Mouse (Mus musculus) liver, embryonic 14.5 days (tissue): Measurements from ENCODE around the gene Mybpc2. TPM values are rescaled to one million over a fixed set of nuclear protein-coding genes. Genes with fewer than 3 reads are reported as not detected.

Source experiments
- ATAC-seq: fragments of 200-750 bp; cut with Nextera tagmentation; 2 replicates; pipeline ENCODE4 v1.8.0; 2017; ENCODE audit warnings: moderate number of reproducible peaks, mild to moderate bottlenecking, moderate library complexity; ENCODE audit not compliant: insufficient read depth
- DNase-seq, 3 experiments: peaks; one replicate each; pipeline ENCODE4 v3.0.0-alpha.2; 2012 to 2013; ENCODE audit warnings: low read depth in 3 of 3, low spot score in 3 of 3
- H3K27ac ChIP-seq: fragments of 300-500 bp; sonication (generic); 2 replicates; pipeline ENCODE4 v1.5.1; 2014; ENCODE audit warnings: moderate library complexity, mild to moderate bottlenecking, control low read depth, inconsistent platforms
- H3K27me3 ChIP-seq: fragments of 300-500 bp; sonication (generic); 2 replicates; pipeline ENCODE4 v1.6.1; 2014; ENCODE audit warnings: mild to moderate bottlenecking, low read length, moderate library complexity; ENCODE audit not compliant: control insufficient read depth, insufficient read depth
- H3K36me3 ChIP-seq: fragments of 300-500 bp; sonication (generic); replicated peaks from 2 replicates; pipeline ENCODE4 v1.6.1; 2014; ENCODE audit warnings: low read depth; ENCODE audit not compliant: control insufficient read depth, insufficient read depth
- H3K4me1 ChIP-seq, 2 experiments: fragments of 200-500 bp in 1 of 2; fragments of 300-500 bp in 1 of 2; sonication (generic) in 1 of 2; replicated peaks; 2 replicates each; pipeline ENCODE4 v1.6.1; 2012 to 2014; ENCODE audit warnings: antibody characterized with exemption in 1 of 2, inconsistent platforms in 1 of 2, low read length in 1 of 2; ENCODE audit not compliant: control insufficient read depth in 2 of 2, insufficient read depth in 2 of 2
- H3K4me2 ChIP-seq: fragments of 300-500 bp; sonication (generic); 2 replicates; pipeline ENCODE4 v1.6.1; 2014; ENCODE audit warnings: low read depth, mild to moderate bottlenecking, control low read depth, moderate library complexity
- H3K4me3 ChIP-seq, 2 experiments: fragments of 200-500 bp in 1 of 2; fragments of 300-500 bp in 1 of 2; sonication (generic) in 1 of 2; 2 replicates each; pipeline ENCODE4 v1.5.1; 2012 to 2014; ENCODE audit warnings: low read depth in 2 of 2, low read length in 2 of 2, mild to moderate bottlenecking in 2 of 2, control low read depth in 1 of 2, inconsistent platforms in 1 of 2, moderate library complexity in 1 of 2; ENCODE audit not compliant: insufficient read depth in 1 of 2
- H3K9ac ChIP-seq: fragments of 300-500 bp; sonication (generic); replicated peaks from 2 replicates; pipeline ENCODE4 v1.6.1; 2014; ENCODE audit warnings: mild to moderate bottlenecking, control low read depth, moderate library complexity
- H3K9me3 ChIP-seq: fragments of 300-500 bp; sonication (generic); 2 replicates; pipeline ENCODE4 v1.6.1; 2016; ENCODE audit warnings: low read length, mixed read lengths; ENCODE audit not compliant: control insufficient read depth
- CTCF ChIP-seq: IDR thresholded peaks from 2 replicates; pipeline ENCODE4 v1.5.1; 2016; ENCODE audit warnings: antibody characterized with exemption, low read depth, control low read depth
- EP300 ChIP-seq: IDR thresholded peaks from 2 replicates; pipeline ENCODE4 v1.6.1; 2016; ENCODE audit warnings: antibody characterized with exemption, low read depth
- WGBS: fragments of 180-500 bp; shearing (Covaris S2); extraction: QIAGEN DNeasy Blood & Tissue Kit; methylation state at CpG from one replicate; pipeline ENCODE4 v1.1.7; 2014; ENCODE audit not compliant: insufficient replicate concordance; 5-methylcytosine and 5-hydroxymethylcytosine counted together
- polyA plus RNA-seq, 2 experiments: library from polyadenylated mRNA; depleted of rRNA in 1 of 2; stranded (reverse) in 1 of 2; unstranded in 1 of 2; fragments of >200 nt; fragmentation: Nextera tagmentation in 1 of 2; extraction: Ambion mirVana in 1 of 2; gene quantifications; 2 replicates each; pipeline versions ENCODE4 v1.2.1 to v1.2.3; 2012 to 2014

The Mybpc2 gene
- polyA plus RNA-seq, 2 experiments = not detected

GRCm38 (mm10) chr7:44537496-44537895 lies 13.0 kb upstream of the Mybpc2 start:
- WGBS = 87% methylated on average over 13 of the region's 13 CpGs
- Histone ChIP-seq H3K4me3 (no peak overlapping the region), H3K27ac (no peak overlapping the region), H3K27me3 (no peaks in the 10 kb centered on the region), H3K4me2 (no peak overlapping the region), H3K36me3 (peaks cover 79% of the 10 kb centered on the region), H3K4me1 (no peaks in the 10 kb centered on the region), H3K9ac (no peak overlapping the region), H3K9me3 (no peaks in the 10 kb centered on the region)
- TF ChIP-seq EP300 = no peak
- no peak for TF ChIP-seq CTCF
- ATAC-seq (no peak), DNase-seq (no peak)

DNA sequence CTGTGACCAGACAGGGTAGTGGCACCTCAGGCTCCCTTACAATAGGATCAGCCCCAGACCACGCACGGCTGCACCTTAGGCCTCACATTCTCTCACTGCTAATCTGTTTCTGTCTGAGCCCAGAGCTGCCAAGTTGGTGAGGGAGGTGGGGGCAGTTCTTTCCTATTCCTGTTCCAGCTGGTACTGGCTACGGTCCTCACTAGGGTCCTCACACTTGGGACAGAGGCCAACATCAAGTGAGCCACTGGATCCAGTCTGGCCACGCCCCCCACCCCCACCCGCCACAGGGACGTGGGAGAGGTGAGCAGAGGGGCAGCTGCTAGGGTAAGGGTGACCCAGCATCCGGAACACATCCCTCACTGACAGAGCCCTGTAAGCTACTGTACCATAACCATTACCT lies 12.6 kb upstream of the Mybpc2 start:
- Histone ChIP-seq H3K9ac (no peak overlapping the region), H3K4me2 (no peak overlapping the region), H3K4me1 (no peaks in the 10 kb centered on the region), H3K27me3 (no peaks in the 10 kb centered on the region), H3K9me3 (no peaks in the 10 kb centered on the region), H3K36me3 (peaks cover 75% of the 10 kb centered on the region), H3K27ac (no peak overlapping the region), H3K4me3 (no peak overlapping the region)
- TF ChIP-seq CTCF (no peak), EP300 (no peak)
- DNase-seq (no peak), ATAC-seq (no peak)
- WGBS = 75% methylated on average over 7 of the region's 7 CpGs

DNA sequence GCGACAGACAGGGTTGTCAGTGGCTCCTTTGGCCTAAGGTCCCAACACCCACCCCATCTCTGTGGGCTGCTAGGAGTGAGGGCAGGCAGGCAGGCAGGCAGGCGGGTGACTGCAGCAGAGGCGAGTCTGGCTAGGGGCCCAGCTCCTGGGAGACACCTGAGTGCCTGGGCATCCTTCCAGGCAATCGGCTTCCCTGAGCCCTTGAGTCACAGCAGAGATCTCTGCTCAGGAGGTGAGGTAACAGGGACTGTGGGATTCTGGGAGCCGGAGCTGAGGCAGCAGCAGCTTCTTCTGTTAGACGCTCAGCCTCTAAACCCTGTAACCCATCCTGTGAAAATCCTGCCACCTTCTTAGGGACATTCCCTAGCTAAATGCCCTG lies 12.1 kb upstream of the Mybpc2 start:
- H3K27me3 ChIP-seq = no peaks in the 10 kb centered on the region
- WGBS = 87% methylated on average over 6 of the region's 6 CpGs
- H3K9ac ChIP-seq = no peak overlapping the region
- H3K36me3 ChIP-seq = peaks cover 72% of the 10 kb centered on the region
- H3K27ac ChIP-seq = no peak overlapping the region
- TF ChIP-seq CTCF (no peak), EP300 (no peak)
- no peak for ATAC-seq
- no peaks in the 10 kb centered on the region for H3K9me3 ChIP-seq
- DNase-seq = no peak
- no peak overlapping the region for H3K4me2 ChIP-seq
- no peaks in the 10 kb centered on the region for H3K4me1 ChIP-seq
- no peak overlapping the region for H3K4me3 ChIP-seq

GRCm38 (mm10) chr7:44535657-44536589 lies 11.5 kb upstream of the Mybpc2 start:
- Histone ChIP-seq H3K4me1 (no peaks in the 10 kb centered on the region), H3K9ac (no peak overlapping the region), H3K36me3 (peaks cover 65% of the 10 kb centered on the region), H3K9me3 (no peaks in the 10 kb centered on the region), H3K27me3 (no peaks in the 10 kb centered on the region), H3K4me2 (no peak overlapping the region), H3K4me3 (no peak overlapping the region), H3K27ac (no peak overlapping the region)
- WGBS = 88% methylated on average over 27 of the region's 27 CpGs
- ATAC-seq (no peak), DNase-seq (no peak)
- no peak for TF ChIP-seq EP300
- no peak for TF ChIP-seq CTCF

GRCm38 (mm10) chr7:44534656-44535441 lies 10.4 kb upstream of the Mybpc2 start:
- Histone ChIP-seq H3K9me3 (no peaks in the 10 kb centered on the region), H3K4me3 (no peak overlapping the region), H3K27ac (no peak overlapping the region), H3K9ac (no peak overlapping the region), H3K27me3 (no peaks in the 10 kb centered on the region), H3K36me3 (peaks cover 54% of the 10 kb centered on the region), H3K4me2 (no peak overlapping the region), H3K4me1 (no peaks in the 10 kb centered on the region)
- TF ChIP-seq EP300 (no peak), CTCF (peak; percentile 62)
- WGBS = 84% methylated on average over 19 of the region's 19 CpGs
- ATAC-seq = no peak
- no peak for DNase-seq
